Mouse (Mus musculus): ENCODE results near the gene Gpr84. TPM values are rescaled to one million over a fixed set of nuclear protein-coding genes. Genes with fewer than 3 reads are reported as not detected.
A peak's percentile ranks its signal among the peaks of the same experiment; 100 is the strongest.

The Gpr84 gene
- total RNA-seq (2021), result not detected
- long read RNA-seq, experiment 1, result 0 reads
- long read RNA-seq, experiment 2, result 0 reads

- DNase-seq, result no peak
Observed at GRCm38 (mm10) chr15:103310365-103310910, at the start of gene Gpr84. Gene Gpr84 (minus strand): TSS chr15:103310612.

DNA sequence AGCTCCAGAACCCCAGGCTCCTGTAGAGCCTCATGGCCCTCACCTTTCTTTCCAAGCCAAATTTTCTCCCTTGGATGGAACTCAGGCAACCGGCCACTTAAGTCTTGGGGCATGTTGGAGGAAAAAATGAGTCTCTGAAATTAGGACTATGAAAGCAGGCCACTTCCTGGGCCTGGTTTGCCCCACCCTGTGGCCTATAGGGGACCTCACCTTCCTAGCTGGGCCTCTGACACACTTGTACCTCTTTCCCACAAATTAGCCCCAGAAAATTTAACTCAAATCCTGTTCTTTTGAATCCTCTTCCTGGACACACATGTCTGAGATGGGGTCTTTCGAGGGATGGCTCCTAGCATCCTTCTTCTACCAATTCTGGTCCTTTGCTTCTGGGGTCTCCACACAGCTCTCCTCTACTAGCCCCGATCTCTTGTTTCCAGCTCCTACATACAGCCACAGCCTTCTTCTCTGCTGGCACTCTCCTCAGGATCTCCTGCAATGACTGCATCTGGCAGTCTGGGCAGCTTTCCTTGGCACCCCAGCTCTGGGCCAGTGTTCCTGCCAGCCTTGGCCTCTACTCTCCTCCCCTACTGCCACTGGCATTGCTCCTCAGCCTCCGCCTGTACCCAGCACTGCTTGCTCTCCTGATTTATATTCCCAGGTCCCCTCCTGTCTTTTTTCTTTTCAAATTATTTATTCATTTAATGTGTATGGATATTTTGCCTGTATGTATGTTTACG lies 49.6 kb upstream of the Gpr84 start:
- peak in 1 of 2 experiments; percentile 84 for DNase-seq

DNA sequence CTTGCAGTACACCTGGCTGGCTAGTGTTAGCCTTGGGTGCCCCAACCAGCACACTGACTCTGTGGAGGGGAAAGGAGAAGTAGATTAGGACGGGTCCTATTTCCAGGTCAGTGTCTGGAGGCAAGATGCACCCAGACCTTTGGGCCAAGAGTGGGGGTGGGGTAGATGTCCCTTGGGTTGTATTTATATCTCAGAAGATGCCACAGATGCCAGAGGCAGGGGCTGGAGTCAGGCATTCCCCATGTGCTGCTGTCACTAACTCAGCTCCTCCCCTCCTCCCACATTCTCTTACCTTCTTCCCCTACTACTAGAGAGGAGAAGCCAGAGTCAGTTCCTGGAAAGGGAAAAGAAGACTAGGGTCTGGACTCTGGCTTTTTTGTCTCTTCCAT lies 48.7 kb upstream of the Gpr84 start:
- DNase-seq, result peak in 1 of 2 experiments; percentile 61

DNA sequence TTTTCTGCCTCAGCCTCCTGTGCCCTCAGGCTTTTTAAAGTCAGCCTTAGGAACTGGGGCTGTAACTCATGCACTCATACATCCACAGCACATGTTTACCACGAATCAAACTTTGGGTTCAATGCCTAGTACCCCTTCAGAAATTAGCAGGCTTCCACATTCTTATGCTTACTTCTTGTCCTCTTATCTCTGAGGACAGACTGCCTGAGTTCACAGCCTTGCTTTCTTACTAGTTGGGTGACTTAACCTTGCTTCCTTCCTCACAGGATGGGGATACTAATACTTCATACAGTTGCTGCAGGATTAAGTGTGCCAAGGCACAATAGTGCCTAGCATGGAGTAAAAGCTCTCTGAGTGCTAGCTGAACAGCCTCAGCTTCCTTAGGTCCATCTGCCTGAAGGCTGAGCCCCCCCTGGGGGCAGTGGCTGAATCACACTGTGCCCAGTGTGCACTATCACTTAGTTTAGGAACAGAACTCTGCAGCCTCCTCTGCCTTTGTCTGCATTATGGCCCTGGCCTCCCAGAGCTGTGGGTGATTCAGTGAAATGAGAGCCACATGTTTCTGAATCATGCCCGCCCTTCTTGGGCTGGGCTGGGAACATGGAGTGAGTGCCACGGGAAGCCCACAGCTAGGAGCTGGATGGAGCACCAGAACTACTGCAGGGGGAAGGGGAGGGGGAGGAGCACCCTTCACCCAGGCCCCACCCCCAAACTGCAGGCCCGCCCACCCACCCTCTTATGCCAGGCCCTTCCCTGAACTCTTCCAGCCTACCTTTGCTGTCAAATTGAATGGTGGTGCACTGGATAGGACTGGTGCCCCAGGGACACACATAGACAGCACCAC lies 48.1 kb upstream of the Gpr84 start:
- DNase-seq, result peak in 1 of 2 experiments; percentile 73

DNA sequence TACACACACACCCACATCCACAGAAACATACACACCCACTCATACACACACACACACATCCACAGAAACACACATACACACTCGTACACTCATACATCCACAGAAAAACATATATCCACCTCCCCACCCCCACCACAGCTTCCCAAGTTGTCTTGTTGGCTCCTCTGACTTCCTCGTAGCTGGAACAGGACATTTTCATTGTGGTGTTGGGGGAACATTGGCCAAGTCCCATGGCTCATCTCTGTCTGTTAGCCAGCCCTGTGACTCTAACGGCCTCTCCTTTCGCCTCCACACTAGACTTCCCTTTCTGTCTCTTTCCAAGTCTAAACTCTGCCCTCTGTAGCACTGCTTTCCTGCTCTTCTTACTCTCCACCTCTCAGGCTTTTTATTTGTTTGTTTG lies 47.4 kb upstream of the Gpr84 start:
- DNase-seq, result no peak

GRCm38 (mm10) chr15:103356130-103356529 lies 45.7 kb upstream of the Gpr84 start:
- DNase-seq, result no peak

- DNase-seq, result peak in 1 of 2 experiments; percentile 71
Observed at GRCm38 (mm10) chr15:103355420-103355819, 45.0 kb upstream of the Gpr84 start.

DNA sequence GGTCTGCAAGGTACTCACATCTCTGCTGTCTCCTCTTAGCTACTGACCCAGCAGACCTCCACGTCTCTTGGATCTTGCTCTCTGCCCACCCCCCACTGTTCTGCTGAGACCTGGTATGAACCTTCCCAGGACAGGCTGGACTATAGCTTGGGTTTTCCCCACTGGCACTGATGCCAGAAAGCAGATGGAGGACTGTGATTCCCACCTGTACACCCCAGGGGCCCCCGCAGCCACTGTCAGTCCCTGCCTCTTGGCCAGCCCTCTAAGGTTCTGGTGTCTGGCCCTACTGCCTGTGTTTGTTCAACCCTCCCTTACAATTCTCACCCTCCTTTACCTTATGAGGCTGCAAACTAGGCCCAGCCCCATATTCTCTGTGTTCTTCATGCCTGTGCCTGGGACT lies 44.3 kb upstream of the Gpr84 start:
- DNase-seq, result no peak

DNA sequence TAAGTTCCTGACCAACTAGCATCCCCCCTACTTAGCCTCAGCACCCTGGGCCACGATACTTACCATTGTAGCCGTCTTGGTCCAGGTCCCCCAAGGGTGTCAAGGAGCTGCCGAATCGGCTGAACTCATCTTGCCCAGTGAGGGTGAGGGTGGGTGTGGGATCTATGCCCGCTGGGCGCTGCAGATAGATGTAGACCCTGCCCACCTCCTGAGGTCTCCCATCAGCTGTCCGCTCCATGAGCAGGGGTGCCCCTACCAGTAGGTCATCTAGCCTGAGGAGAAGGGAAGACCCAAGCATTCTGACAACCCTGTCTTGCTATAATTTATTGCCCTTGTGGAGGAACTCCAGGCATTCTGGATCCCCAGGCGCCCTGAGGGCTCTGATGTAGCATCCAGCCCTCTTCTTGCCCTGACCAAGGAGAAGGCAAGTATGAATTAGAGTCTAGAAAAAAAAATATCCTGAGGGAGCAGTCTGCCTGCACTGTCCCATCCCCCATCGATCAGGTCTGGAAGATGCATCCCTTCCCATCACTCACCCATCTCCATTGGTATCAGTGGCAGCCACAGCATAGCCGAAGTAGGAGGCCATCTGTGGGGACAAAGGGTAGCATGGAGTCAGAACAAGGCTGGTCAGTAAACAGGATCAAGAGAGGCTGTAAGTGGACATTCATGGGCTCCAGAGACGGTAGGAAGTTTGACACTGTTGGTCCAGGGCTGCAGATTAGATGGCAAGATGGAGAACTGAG lies 43.3 kb upstream of the Gpr84 start:
- no peak for DNase-seq

- peak in 1 of 2 experiments; percentile 77 for DNase-seq
Observed at GRCm38 (mm10) chr15:103352856-103353255, 42.4 kb upstream of the Gpr84 start.

DNA sequence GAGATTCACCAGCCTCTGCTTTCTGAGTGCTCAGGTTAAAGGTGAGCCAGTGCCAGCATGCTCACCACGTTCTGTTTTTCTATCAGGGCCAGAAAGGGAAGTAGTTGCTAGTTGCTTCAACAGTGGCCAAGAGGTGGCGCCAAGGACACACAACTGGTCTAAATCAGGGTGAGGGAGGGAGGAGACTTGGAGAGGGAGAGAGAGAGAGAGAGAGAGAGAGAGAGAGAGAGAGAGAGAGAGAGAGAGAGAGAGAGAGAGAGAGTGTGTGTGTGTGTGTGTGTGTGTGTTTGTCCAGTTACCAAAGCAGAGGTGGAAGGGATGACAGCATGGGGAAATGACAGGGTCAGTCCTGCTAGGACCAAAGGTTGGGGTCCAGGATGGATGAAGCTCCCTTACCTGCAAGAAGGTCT lies 36.9 kb upstream of the Gpr84 start:
- DNase-seq, result peak; percentile 70 to 84

DNA sequence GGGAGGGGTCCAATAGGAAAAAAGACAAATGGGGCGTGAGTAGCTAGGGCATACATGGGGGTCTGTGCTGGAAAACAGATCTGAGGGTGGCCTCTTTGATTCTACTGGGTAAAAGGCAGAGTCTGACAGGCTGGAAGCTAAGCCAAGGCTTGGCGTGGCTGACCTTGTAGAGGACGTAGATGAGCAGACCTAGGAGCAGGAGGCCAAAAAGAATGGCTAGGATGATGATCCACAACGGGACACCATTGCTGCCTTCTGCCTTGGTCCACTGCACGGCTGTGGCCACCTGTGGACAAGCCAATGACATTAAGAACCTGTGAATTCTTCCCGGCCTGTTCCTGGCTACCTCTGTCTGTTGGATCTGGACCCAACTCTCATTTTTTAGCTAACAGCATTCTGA lies 35.4 kb upstream of the Gpr84 start:
- peak in 1 of 2 experiments; percentile 6 for DNase-seq

DNA sequence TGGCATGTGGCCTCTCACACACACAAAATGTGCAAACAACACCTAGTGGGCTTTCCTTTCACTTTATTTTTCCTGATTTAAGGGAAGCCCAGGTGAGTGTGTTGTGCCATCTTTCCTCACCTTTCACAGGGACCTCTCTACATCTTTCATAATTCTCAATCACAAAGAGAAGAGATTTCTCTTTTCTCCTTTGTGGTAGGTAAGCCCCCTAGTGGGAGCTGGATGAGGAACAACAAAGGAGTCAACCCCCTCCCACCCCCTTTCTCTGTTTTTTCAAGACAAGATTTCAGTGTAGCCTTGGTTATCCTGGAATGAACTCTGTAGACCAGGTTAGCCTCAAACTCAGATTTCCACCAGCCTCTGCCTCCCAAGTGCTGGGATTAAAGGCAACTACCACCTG lies 33.1 kb upstream of the Gpr84 start:
- no peak for DNase-seq

DNA sequence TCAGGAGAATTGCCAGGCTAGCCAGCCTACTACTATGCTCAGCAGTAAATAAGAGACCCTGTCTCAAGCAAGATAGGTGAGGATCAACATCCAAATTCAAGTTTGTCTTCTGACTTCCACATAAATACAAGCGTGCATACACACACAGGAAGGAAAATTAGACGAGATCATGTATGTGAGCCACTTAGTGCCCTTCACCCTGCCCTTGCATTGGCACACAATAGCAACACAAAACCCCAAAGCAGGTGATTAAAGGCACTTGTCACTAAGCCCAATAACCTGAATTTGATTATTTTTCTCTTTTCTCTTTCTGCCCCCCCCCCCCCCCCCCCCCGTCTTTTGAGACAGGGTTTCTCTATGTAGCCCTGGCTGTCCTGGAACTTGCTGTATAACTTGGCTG lies 32.6 kb upstream of the Gpr84 start:
- DNase-seq, result no peak

GRCm38 (mm10) chr15:103342415-103342814 lies 32.0 kb upstream of the Gpr84 start:
- peak; percentile 78 to 88 for DNase-seq

DNA sequence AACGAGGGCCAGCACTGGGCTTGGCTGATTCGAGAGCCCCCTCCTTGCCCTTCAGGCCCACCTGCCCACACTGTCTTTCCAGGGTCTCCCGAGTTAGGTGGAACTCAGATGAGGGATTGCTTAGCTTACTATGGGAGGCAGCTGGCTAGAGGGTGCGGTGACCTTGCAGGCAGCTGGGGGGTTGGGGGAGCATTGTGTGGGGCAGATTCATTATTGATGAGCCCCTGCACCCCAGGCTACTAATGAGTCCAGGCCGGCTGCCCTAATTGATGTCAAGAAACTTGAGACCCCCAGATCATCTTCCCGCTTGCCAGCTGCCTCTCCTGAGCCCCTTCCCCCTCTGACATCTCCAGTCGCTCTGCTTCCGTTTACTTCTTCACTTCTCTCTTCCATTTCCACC lies 31.1 kb upstream of the Gpr84 start:
- DNase-seq, result peak in 1 of 2 experiments; percentile 2

- peak in 1 of 2 experiments; percentile 13 for DNase-seq
Observed at GRCm38 (mm10) chr15:103340786-103341185, 30.4 kb upstream of the Gpr84 start.

DNA sequence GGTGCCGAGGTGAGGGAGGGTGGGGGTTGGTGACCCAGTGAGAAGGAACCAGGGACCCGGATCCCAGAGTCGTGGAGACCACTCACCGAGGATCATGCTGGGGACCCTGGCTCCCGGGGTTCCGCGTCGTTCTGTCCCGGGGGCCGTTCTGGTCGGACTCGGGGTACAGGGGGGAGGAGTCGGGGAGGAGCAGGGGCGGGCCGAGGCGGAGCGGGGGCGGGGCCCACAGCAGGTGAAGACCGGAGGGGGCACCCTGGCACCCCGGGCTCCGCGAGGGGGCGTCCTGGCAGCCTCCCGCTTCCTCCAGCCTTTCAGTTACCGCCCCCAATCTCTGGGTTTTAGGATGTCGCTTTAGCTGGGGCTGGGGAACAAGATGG lies 29.5 kb upstream of the Gpr84 start, which contains the start of gene Zfp385a:
Zfp385a (minus strand) TSS at position 133 of the 377 bp plus-strand sequence.
- peak; percentile 38 to 44 for DNase-seq

- peak in 1 of 2 experiments; percentile 7 for DNase-seq
Observed at GRCm38 (mm10) chr15:103339166-103339960, 29.0 kb upstream of the Gpr84 start.

GRCm38 (mm10) chr15:103338829-103339165 lies 28.4 kb upstream of the Gpr84 start:
- peak in 1 of 2 experiments; percentile 1 for DNase-seq

DNA sequence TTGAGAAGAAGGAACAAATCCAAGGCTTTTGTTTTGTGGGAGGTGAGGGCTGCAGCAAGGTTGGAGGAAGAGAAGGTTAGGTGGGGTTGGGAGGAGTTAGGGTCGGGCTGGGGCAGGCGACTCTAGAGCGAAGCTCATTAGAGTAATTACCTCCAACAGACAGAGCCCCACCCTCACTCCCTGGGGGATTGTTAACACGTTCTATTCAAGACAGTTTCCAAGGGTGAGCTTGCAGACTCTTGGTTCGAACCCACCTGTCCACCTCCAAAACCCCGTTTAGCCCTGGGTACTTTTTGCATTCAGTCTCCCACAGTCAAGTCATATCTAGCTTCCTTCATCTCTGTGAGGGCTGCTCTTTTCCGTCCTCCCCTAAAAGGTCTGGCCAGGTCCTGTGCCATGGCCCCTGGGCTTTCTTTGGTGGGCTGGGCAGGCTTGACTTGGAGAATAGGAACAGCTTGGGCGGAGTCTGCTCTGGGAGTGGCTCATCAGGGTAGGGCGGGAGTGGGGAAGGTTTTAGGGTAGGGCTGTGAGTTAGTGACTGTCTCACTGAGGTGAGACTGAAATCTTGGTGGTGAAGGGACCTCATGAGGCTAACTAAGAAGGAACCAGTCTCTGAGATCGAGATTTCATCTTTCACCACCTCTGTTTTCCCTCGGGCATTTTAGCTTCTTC lies 26.7 kb upstream of the Gpr84 start:
- DNase-seq, result no peak

All from heart, adult 18-20 months (tissue).